Mouse (Mus musculus) hindbrain, embryonic 14.5 days (tissue): ENCODE results near the gene Cst7. TPM values are rescaled to one million over a fixed set of nuclear protein-coding genes. Genes with fewer than 3 reads are reported as not detected.

Experiments used
- ATAC-seq: fragments of 200-750 bp; cut with Nextera tagmentation; 2 replicates; pipeline ENCODE4 v1.8.0; 2017; ENCODE audit warnings: moderate number of reproducible peaks, mild to moderate bottlenecking, moderate TSS enrichment, moderate library complexity; ENCODE audit not compliant: low FRiP score
- DNase-seq: peaks from one replicate; pipeline ENCODE4 v3.0.0-alpha.2; 2015; ENCODE audit warnings: low spot score
- H3K27ac ChIP-seq: fragments of 300-500 bp; sonication (generic); 2 replicates; pipeline ENCODE4 v1.5.1; 2014; ENCODE audit warnings: mild to moderate bottlenecking, moderate library complexity
- H3K27me3 ChIP-seq: fragments of 300-500 bp; sonication (generic); 2 replicates; pipeline ENCODE4 v1.6.1; 2014; ENCODE audit warnings: mild to moderate bottlenecking, low read length, mixed read lengths; ENCODE audit not compliant: control insufficient read depth, insufficient read depth
- H3K36me3 ChIP-seq: fragments of 300-500 bp; sonication (generic); replicated peaks from 2 replicates; pipeline ENCODE4 v1.6.1; 2014; ENCODE audit not compliant: control insufficient read depth, insufficient read depth
- H3K4me1 ChIP-seq: fragments of 300-500 bp; sonication (generic); replicated peaks from 2 replicates; pipeline ENCODE4 v1.6.1; 2014; ENCODE audit warnings: antibody characterized with exemption, low read length, mixed read lengths; ENCODE audit not compliant: control insufficient read depth, insufficient read depth
- H3K4me2 ChIP-seq: fragments of 300-500 bp; sonication (generic); replicated peaks from 2 replicates; pipeline ENCODE4 v1.6.1; 2014; ENCODE audit warnings: mild to moderate bottlenecking, moderate library complexity
- H3K4me3 ChIP-seq: fragments of 300-500 bp; sonication (generic); replicated peaks from 2 replicates; pipeline ENCODE4 v1.5.1; 2014; ENCODE audit warnings: mild to moderate bottlenecking, low read length
- H3K9ac ChIP-seq: fragments of 300-500 bp; sonication (generic); 2 replicates; pipeline ENCODE4 v1.6.1; 2014
- H3K9me3 ChIP-seq: fragments of 300-500 bp; sonication (generic); 2 replicates; pipeline ENCODE4 v1.6.1; 2016; ENCODE audit warnings: low read length; ENCODE audit not compliant: control insufficient read depth
- WGBS: fragments of 180-500 bp; shearing (Covaris S2); extraction: QIAGEN DNeasy Blood & Tissue Kit; methylation state at CpG from one replicate; pipeline ENCODE4 v1.1.7; 2014; 5-methylcytosine and 5-hydroxymethylcytosine counted together
- polyA plus RNA-seq: library from polyadenylated mRNA; unstranded; fragments of >200 nt; fragmentation: Nextera tagmentation; extraction: Ambion mirVana; gene quantifications from 2 replicates; pipeline ENCODE4 v1.2.1, GENCODE M21; 2014

The Cst7 gene
- polyA plus RNA-seq, 1 experiment from 2014 or later: 0.54 TPM

GRCm38 (mm10) chr2:150610097-150610496, 39.9 kb downstream of the Cst7 start:
- DNase-seq (no peak), ATAC-seq (no peak)
- H3K4me2 ChIP-seq: no peak overlapping the region
- no peak overlapping the region for H3K27ac ChIP-seq
- H3K36me3 ChIP-seq: no peaks in the 10 kb centered on the region
- H3K9ac ChIP-seq: no peak overlapping the region
- no peaks in the 10 kb centered on the region for H3K9me3 ChIP-seq
- peaks cover 10% of the 10 kb centered on the region for H3K4me1 ChIP-seq
- 81% methylated on average over 3 of the region's 3 CpGs for WGBS
- H3K4me3 ChIP-seq: no peak overlapping the region
- H3K27me3 ChIP-seq: no peaks in the 10 kb centered on the region

GRCm38 (mm10) chr2:150621698-150622097, 51.5 kb downstream of the Cst7 start:
- Histone ChIP-seq H3K9me3 (no peaks in the 10 kb centered on the region), H3K4me2 (no peak overlapping the region), H3K27ac (no peak overlapping the region), H3K4me1 (no peaks in the 10 kb centered on the region), H3K27me3 (no peaks in the 10 kb centered on the region), H3K9ac (no peak overlapping the region), H3K4me3 (no peak overlapping the region), H3K36me3 (peaks cover 28% of the 10 kb centered on the region)
- ATAC-seq (no peak), DNase-seq (no peak)
- 77% methylated on average over 3 of the region's 3 CpGs for WGBS

GRCm38 (mm10) chr2:150623957-150624356, 53.7 kb downstream of the Cst7 start:
- Histone ChIP-seq H3K27ac (no peak overlapping the region), H3K9me3 (no peaks in the 10 kb centered on the region), H3K36me3 (peaks cover 36% of the 10 kb centered on the region), H3K27me3 (no peaks in the 10 kb centered on the region), H3K9ac (no peak overlapping the region), H3K4me1 (no peaks in the 10 kb centered on the region), H3K4me3 (no peak overlapping the region), H3K4me2 (no peak overlapping the region)
- ATAC-seq: no peak
- WGBS: 91% methylated on average over 3 of the region's 3 CpGs
- DNase-seq: no peak

GRCm38 (mm10) chr2:150624926-150625325, 54.7 kb downstream of the Cst7 start:
- peaks cover 29% of the 10 kb centered on the region for H3K36me3 ChIP-seq
- ATAC-seq: no peak

DNA sequence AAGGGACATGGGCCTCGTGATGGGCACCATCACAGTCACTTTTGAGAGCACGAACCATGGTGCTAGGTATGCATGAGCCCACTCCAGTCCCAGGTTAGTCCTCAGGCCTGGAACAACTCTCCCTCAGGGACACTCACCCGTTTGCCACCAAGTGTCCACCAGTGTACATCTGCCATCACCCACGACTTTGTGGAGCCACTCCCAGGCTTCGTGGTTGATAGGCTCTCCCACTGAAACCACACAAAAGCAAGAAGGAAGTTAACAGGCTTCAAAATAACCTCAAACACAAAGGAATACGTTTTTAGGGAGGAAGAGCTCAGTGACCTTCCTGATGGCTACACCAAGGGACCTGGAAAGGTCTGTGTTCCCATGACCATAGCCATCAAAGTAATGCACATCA, 56.9 kb downstream of the Cst7 start:
- ATAC-seq (no peak), DNase-seq (no peak)
- Histone ChIP-seq H3K27ac (no peak overlapping the region), H3K4me1 (no peaks in the 10 kb centered on the region), H3K9ac (no peak overlapping the region), H3K36me3 (peaks cover 34% of the 10 kb centered on the region), H3K27me3 (no peaks in the 10 kb centered on the region), H3K4me3 (no peak overlapping the region), H3K4me2 (no peak overlapping the region), H3K9me3 (no peaks in the 10 kb centered on the region)
- WGBS: 80% methylated on average over 6 of the region's 6 CpGs

More at GRCm38 (mm10) chr2:150624926-150625325, 54.7 kb downstream of the Cst7 start:
- H3K27me3 ChIP-seq: no peaks in the 10 kb centered on the region
- no peaks in the 10 kb centered on the region for H3K9me3 ChIP-seq
- no peak overlapping the region for H3K4me2 ChIP-seq
- H3K27ac ChIP-seq: no peak overlapping the region
- H3K9ac ChIP-seq: no peak overlapping the region
- H3K4me3 ChIP-seq: no peak overlapping the region
- H3K4me1 ChIP-seq: no peaks in the 10 kb centered on the region
- no peak for DNase-seq
- WGBS: 94% methylated on average over 8 of the region's 8 CpGs

Other genes starting within 250 kb of the Cst7 start
- 0.87 TPM in 1 of 2 replicates, not detected in the other for gene Gm10130, start 246.7 kb upstream of the Cst7 start, polyA plus RNA-seq
- gene 3300002I08Rik, start 207.7 kb upstream of the Cst7 start, polyA plus RNA-seq: 13.9 and 16.0 TPM in 2 replicates
- gene Zfp442, start 118.9 kb upstream of the Cst7 start, polyA plus RNA-seq: 7.3 and 7.9 TPM in 2 replicates
- gene Zfp345, start 85.3 kb upstream of the Cst7 start, polyA plus RNA-seq: 0.08 and 0.13 TPM in 2 replicates
- 41.6 and 42.6 TPM in 2 replicates for gene Apmap, start 38.2 kb downstream of the Cst7 start, polyA plus RNA-seq
- gene Acss1, start 98.1 kb downstream of the Cst7 start, polyA plus RNA-seq: 14.8 and 18.2 TPM in 2 replicates
- 0.05 TPM in 2 replicates for gene Vsx1, start 118.9 kb downstream of the Cst7 start, polyA plus RNA-seq
- 67.2 and 67.7 TPM in 2 replicates for gene Entpd6, start 178.6 kb downstream of the Cst7 start, polyA plus RNA-seq
- gene Pygb, start 216.3 kb downstream of the Cst7 start, polyA plus RNA-seq: 93.9 and 108 TPM in 2 replicates